In genomic region chr12:100481443-100482026, GRCm38 (mm10) we compare ENCODE assay signal across 15 mouse cellular contexts. TPM values are rescaled to one million over a fixed set of nuclear protein-coding genes. Genes with fewer than 3 reads are reported as not detected.
DNase-seq lines count a peak whose midpoint lies in the region; ATAC-seq and TF ChIP-seq lines count a peak whose summit lies in the region.
"Had no signal": no experiment of that assay in that cellular context is flagged by ENCODE, and none has a peak within 500 bp of the region (broad histone marks: within the 10 kb centered on the region; RNA-seq: fewer than 3 reads in every experiment).

No protein-coding gene starts in this region.

- peak; percentile 2; the same call in 1 of the 2 replicates for ATAC-seq in frontal cortex, adult (ENCODE audit: low TSS enrichment)
- ATAC-seq in CD4-positive, CD25-positive, alpha-beta regulatory T cell, adult 4 months: no peak

- DNase-seq in frontal cortex, postnatal 14 days (ENCODE audit: low spot score in 2 of 2): no peak
- no peak for DNase-seq in left cerebral cortex, adult 2 months (ENCODE audit: extremely low spot score in 1 of 2, low spot score in 2 of 2)
- no peak for DNase-seq in left cerebral cortex, adult 9 months (ENCODE audit: low spot score in 2 of 2)
- peak; percentile 31 for DNase-seq in testis, postnatal 10 days (ENCODE audit: low spot score)
- DNase-seq in testis, postnatal 14 days (ENCODE audit: low spot score): no peak
- DNase-seq: adrenal gland, adult 2 months; cerebellum, postnatal 14 days; heart, adult 2 months; kidney, adult 9 months; layer of hippocampus, adult 9-11 months; lung, embryonic 14.5 days had no signal

- H3K4me3 ChIP-seq in left cerebral cortex, adult 2 months: no peak overlapping the region
- H3K4me3 ChIP-seq: heart, adult 2 months; myocyte had no signal

- intact Hi-C loops in left cerebral cortex, adult 2 months (cut with DNase I): loop anchor here (2.0 to 5.0 kb wide), 3 partner anchors 43 to 279 kb away; no protein-coding TSS in a partner anchor

- TF ChIP-seq CTCF in left cerebral cortex, adult 2 months (IDR thresholded peaks at IDR 0.05): no peak

- peak overlapping the region; percentile 92 for H3K27ac ChIP-seq in left cerebral cortex, adult 2 months
- H3K27ac ChIP-seq: heart, adult 2 months; macrophage had no signal

RNA-seq across cellular contexts. Expression of gene Ttc7b, which starts 39.1 kb away (rescaled TPM):
- 100 to 1,000 TPM; 242 to 253 TPM for total RNA-seq in left cerebral cortex, adult 2 months (2021)
- polyA plus RNA-seq in CD4-positive, CD25-positive, alpha-beta regulatory T cell, adult 4 months (2017; shearing (Covaris generic)): 1 to 10 TPM; 3.4 to 5.1 TPM
